Mouse (Mus musculus) v-Abl transformed pro-B cells (cell line): ENCODE data around the gene Tmem170b.
"Not testable (repeated sequence)": the region's sequence is repeated elsewhere in the genome, so short reads cannot be mapped to it uniquely, and the experiment has no call there.

Experiments used
- in situ Hi-C, 2 experiments: fragments of 400-800 bp; cut with MboI; formaldehyde crosslinking; loops; one replicate each; pipeline ENCODE4 v1.15.1; 2025; ENCODE audit not compliant: unreplicated experiment in 2 of 2

Tmem170b gene

GRCm38 (mm10) chr13:41660052-41660793 lies 54.5 kb downstream of the Tmem170b start:
- in situ Hi-C loops: no loop called here

GRCm38 (mm10) chr13:41661116-41661515 lies 55.4 kb downstream of the Tmem170b start:
- in situ Hi-C loops: no loop called here

- in situ Hi-C loops: no loop called here
Observed at GRCm38 (mm10) chr13:41662401-41663070, 56.8 kb downstream of the Tmem170b start.

- in situ Hi-C loops: no loop called here
Observed at GRCm38 (mm10) chr13:41663501-41664195, 57.9 kb downstream of the Tmem170b start.

GRCm38 (mm10) chr13:41669951-41670350 lies 64.2 kb downstream of the Tmem170b start:
- in situ Hi-C loops: no loop called here

GRCm38 (mm10) chr13:41670386-41671130 lies 64.9 kb downstream of the Tmem170b start:
- in situ Hi-C loops: no loop called here

GRCm38 (mm10) chr13:41671136-41671705 lies 65.5 kb downstream of the Tmem170b start:
- in situ Hi-C loops: no loop called here

GRCm38 (mm10) chr13:41672904-41673303 lies 67.2 kb downstream of the Tmem170b start:
- in situ Hi-C loops: not testable (repeated sequence)

GRCm38 (mm10) chr13:41673541-41673940 lies 67.8 kb downstream of the Tmem170b start:
- in situ Hi-C loops: no loop called here

GRCm38 (mm10) chr13:41674608-41675007 lies 68.9 kb downstream of the Tmem170b start:
- in situ Hi-C loops: not testable (repeated sequence)

GRCm38 (mm10) chr13:41675498-41675897 lies 69.8 kb downstream of the Tmem170b start:
- in situ Hi-C loops: no loop called here

GRCm38 (mm10) chr13:41675966-41676835 lies 70.5 kb downstream of the Tmem170b start:
- in situ Hi-C loops: no loop called here

- in situ Hi-C loops: no loop called here
Observed at GRCm38 (mm10) chr13:41676836-41677186, 71.1 kb downstream of the Tmem170b start.

GRCm38 (mm10) chr13:41680854-41681549 lies 75.3 kb downstream of the Tmem170b start:
- in situ Hi-C loops: no loop called here

GRCm38 (mm10) chr13:41682341-41683119 lies 76.8 kb downstream of the Tmem170b start:
- in situ Hi-C loops: no loop called here

GRCm38 (mm10) chr13:41683356-41684012 lies 77.8 kb downstream of the Tmem170b start:
- in situ Hi-C loops: no loop called here

GRCm38 (mm10) chr13:41685499-41685898 lies 79.8 kb downstream of the Tmem170b start:
- in situ Hi-C loops: no loop called here

- in situ Hi-C loops: no loop called here
Observed at GRCm38 (mm10) chr13:41689055-41689454, 83.3 kb downstream of the Tmem170b start.
